In the genomic region with DNA sequence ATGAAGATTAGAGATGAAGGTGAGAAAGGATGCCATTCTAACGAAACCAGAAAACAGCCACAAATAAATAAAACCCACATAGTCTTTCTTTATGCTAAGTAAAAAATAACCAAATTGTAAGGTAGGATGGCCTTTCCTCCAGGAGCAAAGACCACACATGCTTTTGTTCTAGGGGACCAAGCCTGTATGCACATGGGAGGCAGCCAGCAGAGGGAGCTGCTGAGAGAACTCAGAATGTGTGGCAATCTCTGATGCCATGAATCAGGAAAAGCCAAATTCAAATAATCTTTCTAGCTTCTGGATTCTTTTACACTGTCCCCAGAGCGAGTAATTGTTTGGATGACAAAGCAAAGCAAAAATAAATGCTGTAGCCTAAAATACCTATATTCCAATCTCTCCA, we compare ENCODE assay signal across 8 mouse cellular contexts.
DNase-seq lines count a peak whose midpoint lies in the region; ATAC-seq lines count a peak whose summit lies in the region.

No protein-coding gene starts in this region.

- no peak overlapping the region for H3K4me2 ChIP-seq in hindbrain, embryonic 16.5 days (ENCODE audit: low read length)

- H3K9ac ChIP-seq in hindbrain, embryonic 16.5 days (ENCODE audit: low read depth, low read length) = no peak overlapping the region

- H3K27me3 ChIP-seq in hindbrain, embryonic 10.5 days (ENCODE audit: insufficient read depth, poor library complexity, severe bottlenecking) = no peaks in the 10 kb centered on the region
- no peaks in the 10 kb centered on the region for H3K27me3 ChIP-seq in hindbrain, embryonic 16.5 days (replicated peaks; ENCODE audit: control insufficient read depth, insufficient read depth, low read length)

- no peak overlapping the region for H3K27ac ChIP-seq in hindbrain, embryonic 10.5 days
- no peak overlapping the region for H3K27ac ChIP-seq in hindbrain, embryonic 16.5 days (ENCODE audit: low read depth, low read length)

- peak; percentile 54 for DNase-seq in hindbrain, embryonic 10.5 days (ENCODE audit: low spot score)
- DNase-seq in urinary bladder, postnatal 36 days (ENCODE audit: low spot score in 2 of 2) = peak; percentile 14
- no peak for DNase-seq in urinary bladder, postnatal 4 days (ENCODE audit: low spot score in 2 of 2)
- DNase-seq in cerebellum, postnatal 10 days = peak; percentile 78 to 80
- peak; percentile 36 for DNase-seq in kidney, postnatal 14 days
- peak; percentile 52 for DNase-seq in naive thymus-derived CD4-positive, alpha-beta T cell, adult 2 months (ENCODE audit: low read depth)

- ATAC-seq in hindbrain, embryonic 16.5 days = no peak
- no peak for ATAC-seq in monocyte, adult 5-6 weeks (replicated peaks; ENCODE audit: insufficient number of reproducible peaks, low FRiP score, low TSS enrichment, poor library complexity, severe bottlenecking)

- no peaks in the 10 kb centered on the region for H3K36me3 ChIP-seq in hindbrain, embryonic 10.5 days
- H3K36me3 ChIP-seq in hindbrain, embryonic 16.5 days (ENCODE audit: control insufficient read depth, insufficient read depth, low read length) = no peaks in the 10 kb centered on the region

- H3K9me3 ChIP-seq in hindbrain, embryonic 10.5 days = no peaks in the 10 kb centered on the region; the same call in 1 of the 2 replicates
- no peaks in the 10 kb centered on the region; the same call in 1 of the 2 replicates for H3K9me3 ChIP-seq in hindbrain, embryonic 16.5 days (ENCODE audit: control insufficient read depth, low read length)

- H3K4me3 ChIP-seq in hindbrain, embryonic 10.5 days = no peak overlapping the region
- H3K4me3 ChIP-seq in hindbrain, embryonic 16.5 days (ENCODE audit: low read length) = no peak overlapping the region

- 51% methylated on average over 2 of the region's 2 CpGs for WGBS in hindbrain, embryonic 10.5 days
- 51% methylated on average over 2 of the region's 2 CpGs for WGBS in hindbrain, embryonic 16.5 days

- H3K4me1 ChIP-seq in hindbrain, embryonic 10.5 days (replicated peaks) = peaks cover 15% of the 10 kb centered on the region
- no peaks in the 10 kb centered on the region for H3K4me1 ChIP-seq in hindbrain, embryonic 16.5 days (ENCODE audit: control insufficient read depth, insufficient read depth, low read depth, low read length)

Comparison
In these comparisons a context has a peak if more than half of its experiments do, and no peak if none do; other contexts are left out.
1. DNase-seq: peak in hindbrain, embryonic 10.5 days (single experiment), urinary bladder, postnatal 36 days (2 of 2), cerebellum, postnatal 10 days (2 of 2), kidney, postnatal 14 days (single experiment) and naive thymus-derived CD4-positive, alpha-beta T cell, adult 2 months (single experiment); none in urinary bladder, postnatal 4 days (0 of 2).